Mouse (Mus musculus): ENCODE results near the gene Stat6.

The Stat6 gene

GRCm38 (mm10) chr10:127674046-127674655 is 31.4 kb downstream of the Stat6 start:
- no peak for DNase-seq (ENCODE audit: low read depth, low spot score)

- peak; percentile 59 for DNase-seq (ENCODE audit: low read depth, low spot score)
These were observed 32.2 kb downstream of the Stat6 start for GRCm38 (mm10) chr10:127674794-127675522.

DNA sequence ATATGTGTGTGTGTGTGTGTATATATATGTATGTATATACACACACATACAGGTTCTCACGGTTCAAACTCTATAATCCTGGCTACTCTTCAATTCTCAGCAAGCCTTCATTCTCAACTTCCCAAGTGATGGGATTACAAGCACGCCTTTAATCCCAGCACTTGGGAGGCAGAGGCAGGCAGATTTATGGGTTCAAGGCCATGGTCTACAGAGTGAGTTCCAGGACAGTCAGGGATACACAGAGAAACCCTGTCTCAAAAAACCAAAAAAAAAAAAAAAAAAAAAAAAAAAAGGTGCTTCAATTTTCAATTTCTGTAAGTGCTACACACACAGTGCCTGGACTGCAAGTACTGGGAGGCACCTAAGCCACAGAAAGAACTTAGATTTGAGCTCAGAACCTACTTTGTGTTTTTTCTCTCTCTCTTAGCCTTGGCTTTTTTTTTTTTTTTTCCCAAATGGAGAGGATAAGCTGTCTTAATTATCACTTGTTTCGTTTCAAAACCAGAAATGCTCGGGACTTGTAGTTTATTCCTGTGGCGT is 33.1 kb downstream of the Stat6 start:
- no peak for DNase-seq (ENCODE audit: low read depth, low spot score)

DNA sequence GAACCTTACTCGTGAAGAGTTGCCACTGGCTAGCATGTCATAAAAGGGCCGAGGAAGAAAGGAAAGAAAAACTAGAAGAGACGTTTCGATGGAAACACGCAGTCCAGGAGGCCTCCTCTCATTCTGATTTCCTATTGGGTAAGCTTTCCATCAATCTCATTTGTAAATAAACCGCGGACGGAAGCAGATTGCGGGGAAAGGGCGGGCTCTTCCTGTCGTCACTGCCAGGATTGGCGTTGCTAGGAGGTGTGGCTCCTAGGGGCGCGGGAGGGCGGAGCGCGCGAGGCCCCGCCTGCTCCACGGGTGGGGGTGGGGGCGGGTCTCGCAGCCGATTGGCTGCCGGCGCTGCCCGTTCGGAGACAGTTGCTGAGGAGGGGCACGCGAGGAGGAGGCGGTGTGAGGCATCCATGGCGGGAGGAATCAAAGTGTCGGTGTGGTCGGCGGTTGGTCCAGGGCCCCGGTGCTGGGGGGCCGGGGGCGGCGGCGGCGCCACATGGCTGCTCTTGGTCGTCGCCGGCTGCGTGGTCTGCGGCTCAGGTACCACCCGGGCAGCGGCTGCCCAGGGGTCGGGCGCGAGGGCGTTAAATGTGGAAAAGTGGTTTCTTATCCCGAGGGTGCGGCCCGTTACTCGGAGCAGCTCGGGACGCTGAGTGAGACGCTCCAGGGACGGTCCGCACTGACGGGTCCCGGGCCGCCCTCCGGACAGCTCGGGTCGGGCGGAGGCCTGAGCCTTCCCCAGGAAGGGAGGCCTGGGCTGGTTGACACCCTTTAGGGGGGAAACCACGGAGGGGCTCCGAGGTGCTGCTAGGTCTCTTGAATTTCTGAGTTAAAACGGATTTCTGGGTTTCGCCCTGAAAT is 34.1 kb downstream of the Stat6 start:
- peak; percentile 98 for DNase-seq (ENCODE audit: low read depth, low spot score)

DNA sequence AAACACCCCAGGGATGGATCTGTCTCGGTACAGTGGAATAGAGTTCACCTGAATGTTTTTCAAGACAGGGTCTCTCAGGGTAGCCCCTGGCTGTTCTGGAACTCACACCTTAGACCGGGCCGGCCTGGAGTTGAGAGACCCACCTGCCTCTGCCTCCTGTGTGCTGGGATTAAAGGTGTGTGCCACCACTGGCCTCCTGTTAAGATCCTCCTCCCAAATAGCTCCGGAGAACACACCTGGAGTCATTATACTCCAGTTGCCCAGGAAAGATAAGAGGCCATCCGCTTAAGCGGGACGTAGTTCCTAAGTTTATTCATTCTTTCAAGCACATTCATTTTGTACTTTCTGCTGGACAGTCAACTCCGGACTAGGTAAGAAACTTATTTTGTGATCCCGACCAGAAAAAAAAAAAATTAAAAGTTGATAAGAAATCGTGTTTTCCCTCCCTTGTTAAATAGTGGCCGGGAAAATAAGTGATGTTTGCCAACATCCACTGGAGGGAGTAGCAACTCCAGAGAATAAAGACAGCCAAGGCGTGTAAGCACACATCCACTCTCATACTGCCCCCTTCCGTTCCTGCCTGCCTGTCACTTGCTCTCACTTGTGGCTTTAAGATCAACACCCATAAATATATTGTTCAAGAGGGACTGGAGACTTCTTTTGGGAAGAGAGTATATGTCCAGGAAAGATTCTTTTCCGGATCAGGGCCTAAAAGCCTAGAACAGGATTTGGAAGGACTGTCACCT is 35.0 kb downstream of the Stat6 start:
- DNase-seq (ENCODE audit: low read depth, low spot score) = peak; percentile 51

GRCm38 (mm10) chr10:127679208-127679607 is 36.4 kb downstream of the Stat6 start:
- DNase-seq (ENCODE audit: low read depth, low spot score) = no peak

DNA sequence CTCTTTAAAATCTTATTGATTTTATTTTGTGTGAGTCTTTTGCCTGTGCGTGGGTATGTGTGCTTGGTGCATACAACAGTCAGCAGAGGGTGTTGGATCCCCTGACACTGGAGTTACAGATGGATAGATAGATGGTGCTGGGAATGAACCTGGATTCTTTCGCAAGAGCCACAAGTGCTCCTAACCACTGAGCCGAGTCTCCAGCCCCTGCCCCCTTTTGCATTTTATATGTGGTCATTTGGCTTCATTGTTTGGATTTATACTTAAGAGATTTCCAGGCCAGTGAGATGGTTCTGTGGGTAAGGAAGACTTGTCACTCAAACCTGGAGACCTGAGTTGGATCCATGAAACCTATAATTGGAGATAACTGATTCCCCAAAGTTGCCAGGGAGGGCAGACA is 37.1 kb downstream of the Stat6 start:
- no peak for DNase-seq (ENCODE audit: low read depth, low spot score)

DNA sequence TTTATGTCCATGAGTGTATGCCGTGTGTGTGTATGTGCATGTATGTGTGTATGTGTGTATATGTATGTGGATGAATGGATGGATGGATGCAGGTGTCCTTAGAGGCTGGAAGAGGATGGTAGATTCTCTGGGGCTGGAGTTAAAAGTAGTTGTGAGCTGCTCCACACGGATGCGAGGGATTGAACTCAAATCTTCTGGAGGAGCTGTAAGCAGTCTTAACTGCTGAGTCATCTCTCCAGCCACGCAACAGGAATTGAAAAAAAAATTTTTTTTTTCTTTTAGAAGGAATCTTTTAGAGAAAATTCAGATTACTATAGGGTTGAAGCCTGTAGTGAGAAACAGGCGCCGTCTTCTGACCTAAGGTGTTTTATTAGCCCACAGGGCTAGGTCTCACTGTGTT is 40.1 kb downstream of the Stat6 start:
- no peak for DNase-seq (ENCODE audit: low read depth, low spot score)

DNA sequence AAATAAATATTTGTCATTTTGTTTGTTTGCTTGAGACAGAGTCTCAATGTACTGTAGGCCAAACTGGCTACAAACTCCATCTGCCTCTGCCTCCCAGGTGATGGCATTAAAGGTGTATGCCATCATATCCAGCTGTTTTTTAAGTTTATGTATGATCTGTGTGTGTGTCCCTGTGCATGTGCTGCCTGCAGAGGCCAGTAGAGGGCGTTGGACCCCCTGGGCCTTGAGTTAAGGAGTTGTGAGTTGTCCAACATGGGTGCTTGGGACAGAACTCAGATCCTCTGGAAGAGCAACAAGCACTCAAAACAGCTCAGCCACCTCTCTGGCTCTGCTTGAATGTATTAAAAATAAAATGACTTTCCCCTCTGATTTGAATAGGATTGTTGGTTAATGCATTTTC is 48.3 kb downstream of the Stat6 start:
- DNase-seq (ENCODE audit: low read depth, low spot score) = no peak

DNA sequence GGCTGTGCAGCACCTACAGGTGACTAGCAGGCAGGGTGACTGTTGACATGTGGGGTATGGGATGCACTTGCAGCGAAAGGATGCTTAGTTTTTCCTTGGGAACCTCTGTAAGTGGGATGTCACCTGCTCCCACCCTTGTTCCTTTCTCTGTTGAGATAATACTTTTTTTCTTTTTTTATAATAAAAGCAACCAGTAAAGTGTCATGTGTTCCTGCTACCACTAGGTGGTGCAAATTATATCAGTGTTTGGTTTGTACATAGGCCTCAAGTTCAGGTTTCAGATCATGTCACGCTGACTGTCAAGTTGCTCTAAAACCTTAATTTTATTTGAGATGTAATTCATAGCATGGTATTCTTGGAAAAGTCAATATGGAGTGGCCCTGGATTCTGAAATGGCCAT is 51.9 kb downstream of the Stat6 start:
- no peak for DNase-seq (ENCODE audit: low read depth, low spot score)

DNA sequence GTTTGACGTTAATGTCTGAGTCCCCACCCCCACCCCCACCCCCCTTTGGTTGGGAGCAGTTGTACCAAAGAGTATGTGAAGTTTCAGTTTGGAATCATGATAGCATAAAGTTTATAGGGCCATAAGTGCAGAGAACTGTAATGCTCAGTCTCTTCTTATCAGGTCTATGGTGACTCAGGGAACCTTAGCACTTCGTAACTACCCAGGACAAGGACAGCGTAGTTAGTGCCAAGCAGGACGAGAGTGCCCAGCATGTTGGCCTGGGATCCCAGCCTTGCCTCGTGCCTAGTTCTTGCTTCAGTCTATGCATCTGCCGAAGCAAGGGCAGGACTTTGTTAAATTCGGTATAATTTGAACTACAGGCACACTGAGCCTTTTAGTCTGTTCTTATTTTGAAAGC is 53.0 kb downstream of the Stat6 start:
- DNase-seq (ENCODE audit: low read depth, low spot score) = no peak

- no peak for DNase-seq (ENCODE audit: low read depth, low spot score)
These were observed 56.2 kb downstream of the Stat6 start for GRCm38 (mm10) chr10:127698966-127699365.

- DNase-seq (ENCODE audit: low read depth, low spot score) = no peak
These were observed 60.5 kb downstream of the Stat6 start for GRCm38 (mm10) chr10:127703299-127703698.

DNA sequence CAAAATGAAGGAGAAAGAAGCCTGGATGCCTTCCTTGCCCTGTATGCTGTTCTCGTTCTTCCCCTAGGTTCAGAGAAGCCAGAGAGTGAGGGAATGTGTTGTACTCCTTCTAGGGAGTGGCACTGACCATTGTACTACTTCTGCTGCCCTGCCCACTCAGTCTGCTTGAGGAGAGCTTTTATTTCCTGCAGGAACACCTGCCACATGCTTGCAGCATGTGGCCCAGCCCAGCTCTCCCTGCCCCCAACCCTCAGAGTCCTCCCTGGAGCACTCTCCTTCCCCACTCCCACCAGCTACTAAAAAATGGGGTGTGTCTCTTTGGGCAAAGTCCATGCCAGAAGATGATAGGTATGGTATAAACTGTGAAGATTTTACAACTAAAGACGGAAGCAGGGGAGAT is 61.5 kb downstream of the Stat6 start:
- no peak for DNase-seq (ENCODE audit: low read depth, low spot score)

- no peak for DNase-seq (ENCODE audit: low read depth, low spot score)
These were observed 62.0 kb downstream of the Stat6 start, which contains the start of gene Myo1a for GRCm38 (mm10) chr10:127704766-127705220. Gene Myo1a, plus strand, starts transcription at chr10:127705170.

DNA sequence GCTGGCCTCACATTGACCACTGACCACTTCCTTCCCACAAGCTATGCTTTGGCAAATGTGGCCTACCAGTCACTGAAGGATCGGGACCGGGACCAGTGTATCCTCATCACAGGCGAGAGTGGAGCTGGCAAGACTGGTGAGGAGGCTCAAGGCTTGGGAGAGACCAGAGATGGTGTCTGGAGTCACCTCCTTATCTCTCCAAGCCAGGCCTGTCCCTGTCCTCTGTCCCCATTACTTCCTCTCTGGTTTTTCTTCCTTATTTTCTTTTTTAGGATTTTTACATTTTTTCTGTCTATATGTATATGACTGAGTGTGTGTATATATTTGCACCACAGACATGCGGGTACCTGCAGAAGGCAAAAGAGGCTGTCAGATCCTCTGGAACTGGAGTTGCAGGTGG is 63.0 kb downstream of the Stat6 start:
- DNase-seq (ENCODE audit: low read depth, low spot score) = no peak

- no peak for DNase-seq (ENCODE audit: low read depth, low spot score)
These were observed 64.9 kb downstream of the Stat6 start for GRCm38 (mm10) chr10:127707721-127708120.

DNA sequence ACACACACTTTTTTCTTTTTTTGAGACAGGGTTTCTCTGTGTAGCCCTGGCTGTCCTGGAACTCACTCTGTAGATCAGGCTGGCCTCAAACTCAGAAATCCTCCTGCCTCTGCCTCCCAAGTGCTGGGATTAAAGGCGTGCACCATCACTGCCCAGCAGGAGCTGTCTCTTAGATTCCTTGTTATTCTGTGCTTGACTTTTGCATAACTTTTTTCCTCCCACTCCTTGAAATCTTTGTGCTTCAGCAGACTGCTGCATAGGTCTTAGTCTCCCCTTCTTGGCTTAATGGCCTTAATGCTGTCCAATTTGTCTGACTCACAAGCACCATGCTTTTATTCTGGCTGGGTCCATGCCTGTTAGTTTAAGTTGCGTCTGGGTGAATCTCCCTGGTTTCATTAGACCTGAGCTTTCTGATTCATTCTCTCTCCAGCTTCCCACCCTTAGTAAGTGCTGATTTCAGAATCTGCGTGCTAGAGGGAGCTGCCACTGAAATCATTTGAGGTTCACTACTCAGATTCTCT is 66.1 kb downstream of the Stat6 start:
- no peak for DNase-seq (ENCODE audit: low read depth, low spot score)

- no peak for DNase-seq (ENCODE audit: low read depth, low spot score)
These were observed 67.5 kb downstream of the Stat6 start for GRCm38 (mm10) chr10:127710331-127710730.
